ENCODE assay signal across 20 mouse cellular contexts in the genomic region with DNA sequence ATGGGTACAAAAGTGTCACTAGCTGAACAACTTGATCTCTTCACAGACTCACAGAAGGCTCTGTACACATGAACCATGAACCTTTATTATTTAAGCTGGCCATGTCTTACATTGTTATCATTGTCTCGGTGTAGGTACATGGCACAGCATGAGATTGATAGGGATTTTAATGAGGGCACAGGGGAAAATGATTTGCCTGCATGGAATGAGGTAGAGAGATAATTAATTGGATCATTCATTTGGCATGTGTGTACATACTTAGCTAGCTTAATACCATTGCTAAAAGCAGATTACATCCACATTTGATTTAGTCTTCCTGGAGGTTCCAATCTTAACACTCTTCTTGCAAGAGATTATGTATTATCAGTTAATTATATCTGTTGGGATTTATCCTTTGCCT.
DNase-seq lines count a peak whose midpoint lies in the region; ATAC-seq lines count a peak whose summit lies in the region.
"Had no signal": no experiment of that assay in that cellular context is flagged by ENCODE, and none has a peak within 500 bp of the region (broad histone marks: within the 10 kb centered on the region; RNA-seq: fewer than 3 reads in every experiment).

No protein-coding gene starts in this region.

- H3K9ac ChIP-seq in hindbrain, embryonic 13.5 days, result no peak overlapping the region
- no peak overlapping the region for H3K9ac ChIP-seq in hindbrain, embryonic 16.5 days (ENCODE audit: low read depth, low read length)
- no peak overlapping the region for H3K9ac ChIP-seq in midbrain, embryonic 13.5 days (replicated peaks)
- H3K9ac ChIP-seq: embryonic facial prominence, embryonic 13.5 days; forebrain, embryonic 13.5 days; hindbrain, embryonic 14.5 days had no signal

- no peak overlapping the region for H3K4me2 ChIP-seq in hindbrain, embryonic 13.5 days
- H3K4me2 ChIP-seq in hindbrain, embryonic 16.5 days (ENCODE audit: low read length), result no peak overlapping the region
- no peak overlapping the region for H3K4me2 ChIP-seq in midbrain, embryonic 13.5 days (replicated peaks)
- H3K4me2 ChIP-seq: embryonic facial prominence, embryonic 13.5 days; forebrain, embryonic 13.5 days; hindbrain, embryonic 14.5 days had no signal

- peak; percentile 31 for DNase-seq in Muller cell, postnatal 12 days (ENCODE audit: inconsistent ontology term)
- peak; percentile 11 for DNase-seq in retina, embryonic 14.5 days (ENCODE audit: low spot score)
- no peak for DNase-seq in heart, adult 9 months (ENCODE audit: low spot score in 2 of 2)
- DNase-seq in cerebellum, postnatal 4 days (ENCODE audit: low spot score in 2 of 2), result no peak
- DNase-seq: adrenal gland, adult 2 months; adrenal gland, postnatal 25 days; cerebellum, adult 9-10 months; cerebellum, postnatal 25 days; gastrocnemius, adult 2 months; gastrocnemius, postnatal 25 days; heart, postnatal 10 days; heart, postnatal 4 days had no signal

- H3K9me3 ChIP-seq in hindbrain, embryonic 13.5 days, result no peaks in the 10 kb centered on the region
- no peaks in the 10 kb centered on the region for H3K9me3 ChIP-seq in hindbrain, embryonic 16.5 days (ENCODE audit: control insufficient read depth, low read length)
- no peaks in the 10 kb centered on the region for H3K9me3 ChIP-seq in midbrain, embryonic 13.5 days
- H3K9me3 ChIP-seq: embryonic facial prominence, embryonic 13.5 days; forebrain, embryonic 13.5 days had no signal

- no peaks in the 10 kb centered on the region for H3K27me3 ChIP-seq in hindbrain, embryonic 13.5 days
- no peaks in the 10 kb centered on the region for H3K27me3 ChIP-seq in hindbrain, embryonic 16.5 days (replicated peaks; ENCODE audit: control insufficient read depth, insufficient read depth, low read length)
- H3K27me3 ChIP-seq in midbrain, embryonic 13.5 days, result no peaks in the 10 kb centered on the region
- H3K27me3 ChIP-seq: CH12.LX; embryonic facial prominence, embryonic 13.5 days; forebrain, embryonic 13.5 days had no signal

- WGBS in hindbrain, embryonic 13.5 days, result 35% methylated on average over 1 of the region's 1 CpGs
- 29% methylated on average over 1 of the region's 1 CpGs for WGBS in hindbrain, embryonic 16.5 days
- WGBS in midbrain, embryonic 13.5 days, result 18% methylated on average over 1 of the region's 1 CpGs

- no peak overlapping the region for H3K4me3 ChIP-seq in hindbrain, embryonic 13.5 days
- H3K4me3 ChIP-seq in hindbrain, embryonic 16.5 days (ENCODE audit: low read length), result no peak overlapping the region
- no peak overlapping the region for H3K4me3 ChIP-seq in midbrain, embryonic 13.5 days (replicated peaks)
- H3K4me3 ChIP-seq: embryonic facial prominence, embryonic 13.5 days; forebrain, embryonic 13.5 days; gastrocnemius, adult 2 months had no signal

- no peak overlapping the region for H3K27ac ChIP-seq in hindbrain, embryonic 13.5 days
- no peak overlapping the region for H3K27ac ChIP-seq in hindbrain, embryonic 16.5 days (ENCODE audit: low read depth, low read length)
- H3K27ac ChIP-seq in midbrain, embryonic 13.5 days, result no peak overlapping the region
- H3K27ac ChIP-seq: embryonic facial prominence, embryonic 13.5 days; forebrain, embryonic 13.5 days; gastrocnemius, adult 2 months; hindbrain, embryonic 14.5 days had no signal

- 0 out of 2 replicates have a peak, but pooled peaks have one; percentile 43 for ATAC-seq in hindbrain, embryonic 13.5 days (ENCODE audit: low FRiP score)
- ATAC-seq in hindbrain, embryonic 16.5 days, result no peak
- peak; percentile 69 for ATAC-seq in midbrain, embryonic 13.5 days
- ATAC-seq: forebrain, embryonic 13.5 days; inflammation-experienced regulatory T-cells, adult 6 months had no signal

- no peaks in the 10 kb centered on the region for H3K4me1 ChIP-seq in hindbrain, embryonic 13.5 days (replicated peaks)
- H3K4me1 ChIP-seq in hindbrain, embryonic 16.5 days (ENCODE audit: control insufficient read depth, insufficient read depth, low read depth, low read length), result no peaks in the 10 kb centered on the region
- H3K4me1 ChIP-seq in midbrain, embryonic 13.5 days (replicated peaks), result no peaks in the 10 kb centered on the region
- H3K4me1 ChIP-seq: embryonic facial prominence, embryonic 13.5 days; forebrain, embryonic 13.5 days had no signal

- H3K36me3 ChIP-seq in hindbrain, embryonic 13.5 days, result no peaks in the 10 kb centered on the region
- no peaks in the 10 kb centered on the region for H3K36me3 ChIP-seq in hindbrain, embryonic 16.5 days (ENCODE audit: control insufficient read depth, insufficient read depth, low read length)
- H3K36me3 ChIP-seq in midbrain, embryonic 13.5 days, result no peaks in the 10 kb centered on the region
- H3K36me3 ChIP-seq: embryonic facial prominence, embryonic 13.5 days had no signal

Comparison
In these comparisons a context has a peak if more than half of its experiments do, and no peak if none do; other contexts are left out.
1. DNase-seq: peak in Muller cell, postnatal 12 days (single experiment) and retina, embryonic 14.5 days (single experiment); none in heart, adult 9 months (0 of 2) and cerebellum, postnatal 4 days (0 of 2).